Mouse (Mus musculus) heart, postnatal 0 days (tissue): ENCODE data around the gene Ripk3.

Source experiments
- CTCF ChIP-seq: IDR thresholded peaks from 2 replicates; pipeline ENCODE4 v1.5.1; 2016; ENCODE audit warnings: antibody characterized with exemption, control low read depth, low read depth
- EP300 ChIP-seq: IDR thresholded peaks from 2 replicates; pipeline ENCODE4 v1.6.1; 2016; ENCODE audit warnings: antibody characterized with exemption, low read depth

GRCm38 (mm10) chr14:55826142-55826541, 37.5 kb upstream of the Ripk3 start:
- no peak for TF ChIP-seq CTCF
- no peak for TF ChIP-seq EP300
